Mouse (Mus musculus) lung, adult 2 months (tissue): ENCODE measurements around the gene Gm14443.

Source experiments
- CTCF ChIP-seq: fragments of 200-500 bp; IDR thresholded peaks from 2 replicates; pipeline ENCODE4 v1.5.1; 2011; ENCODE audit warnings: mild to moderate bottlenecking, low read length, control low read depth; ENCODE audit not compliant: insufficient read depth
- POLR2A ChIP-seq: fragments of 200-500 bp; IDR thresholded peaks from 2 replicates; pipeline ENCODE4 v1.6.1; 2011; ENCODE audit warnings: low read depth, mild to moderate bottlenecking, control low read depth, low read length, borderline replicate concordance; ENCODE audit errors: extremely low read depth

DNA sequence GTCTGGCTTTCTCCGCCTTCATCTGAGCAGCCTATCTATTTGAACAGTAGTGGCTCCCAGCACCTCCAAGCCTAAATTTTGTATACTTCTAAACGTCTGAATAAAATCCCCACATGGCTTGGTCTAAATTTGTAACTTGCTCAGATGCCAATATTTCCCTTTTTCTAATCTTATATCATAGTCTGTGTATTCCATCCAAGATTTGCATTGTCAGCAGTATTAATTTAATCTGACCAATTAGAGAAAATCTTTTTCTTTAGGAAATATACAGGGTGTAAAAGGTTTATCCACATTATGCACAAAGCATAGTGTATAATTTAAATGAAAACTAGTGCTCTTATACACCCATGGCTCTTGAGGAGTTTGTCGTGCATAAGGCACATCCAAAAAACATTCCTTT lies 17.0 kb downstream of the Gm14443 start:
- TF ChIP-seq CTCF (no peak), POLR2A (no peak)
